Mouse (Mus musculus) heart, postnatal 0 days (tissue): ENCODE data around the gene Nudt6. TPM values are rescaled to one million over a fixed set of nuclear protein-coding genes. Genes with fewer than 3 reads are reported as not detected.
A peak's percentile ranks its signal among the peaks of the same experiment; 100 is the strongest.

Experiments
- ATAC-seq: fragments of 200-750 bp; cut with Nextera tagmentation; 2 replicates; pipeline ENCODE4 v1.8.0; 2017; ENCODE audit warnings: low read depth, moderate number of reproducible peaks, moderate library complexity; ENCODE audit not compliant: insufficient read depth
- DNase-seq: peaks from one replicate; pipeline ENCODE4 v3.0.0-alpha.2; 2016; ENCODE audit warnings: low spot score
- H3K27ac ChIP-seq: fragments of 300-500 bp; sonication (generic); 2 replicates; pipeline ENCODE4 v1.5.1; 2014; ENCODE audit warnings: low read depth, mild to moderate bottlenecking
- H3K27me3 ChIP-seq: fragments of 300-500 bp; sonication (generic); 2 replicates; pipeline ENCODE4 v1.6.1; 2014; ENCODE audit warnings: low read length, mixed read lengths; ENCODE audit not compliant: control insufficient read depth, insufficient read depth
- H3K36me3 ChIP-seq: fragments of 300-500 bp; sonication (generic); replicated peaks from 2 replicates; pipeline ENCODE4 v1.6.1; 2014; ENCODE audit warnings: low read length, mixed read lengths; ENCODE audit not compliant: control insufficient read depth, insufficient read depth
- H3K4me1 ChIP-seq: fragments of 300-500 bp; sonication (generic); 2 replicates; pipeline ENCODE4 v1.6.1; 2014; ENCODE audit warnings: antibody characterized with exemption; ENCODE audit not compliant: control insufficient read depth, insufficient read depth
- H3K4me2 ChIP-seq: fragments of 300-500 bp; sonication (generic); 2 replicates; pipeline ENCODE4 v1.6.1; 2014; ENCODE audit warnings: low read depth, mild to moderate bottlenecking, low read length, moderate library complexity
- H3K4me3 ChIP-seq: fragments of 300-500 bp; sonication (generic); 2 replicates; pipeline ENCODE4 v1.5.1; 2014; ENCODE audit warnings: low read depth, low read length
- H3K9ac ChIP-seq: fragments of 300-500 bp; sonication (generic); replicated peaks from 2 replicates; pipeline ENCODE4 v1.6.1; 2014; ENCODE audit warnings: low read depth, low read length, mixed read lengths
- H3K9me3 ChIP-seq: fragments of 300-500 bp; sonication (generic); replicated peaks from 2 replicates; pipeline ENCODE4 v1.6.1; 2016; ENCODE audit warnings: low read length; ENCODE audit not compliant: control insufficient read depth
- CTCF ChIP-seq: IDR thresholded peaks from 2 replicates; pipeline ENCODE4 v1.5.1; 2016; ENCODE audit warnings: antibody characterized with exemption, control low read depth, low read depth
- EP300 ChIP-seq: IDR thresholded peaks from 2 replicates; pipeline ENCODE4 v1.6.1; 2016; ENCODE audit warnings: antibody characterized with exemption, low read depth
- WGBS: fragments of 180-500 bp; shearing (Covaris S2); extraction: QIAGEN DNeasy Blood & Tissue Kit; methylation state at CpG from one replicate; pipeline ENCODE4 v1.1.7; 2014; 5-methylcytosine and 5-hydroxymethylcytosine counted together
- polyA plus RNA-seq: library from polyadenylated mRNA; unstranded; fragments of >200 nt; fragmentation: Nextera tagmentation; extraction: Ambion mirVana; gene quantifications from 2 replicates; pipeline ENCODE4 v1.2.1, GENCODE M21; 2015
- total RNA-seq: library from RNA; depleted of rRNA; stranded (reverse); fragments of >200 nt; gene quantifications from 2 replicates; pipeline ENCODE4 v1.2.3, GENCODE M21; 2014; ENCODE audit warnings: low replicate concordance

Nudt6 gene
- total and polyA plus RNA-seq, 2 experiments from 2014 or later = 9.8 to 23.6 TPM

DNA sequence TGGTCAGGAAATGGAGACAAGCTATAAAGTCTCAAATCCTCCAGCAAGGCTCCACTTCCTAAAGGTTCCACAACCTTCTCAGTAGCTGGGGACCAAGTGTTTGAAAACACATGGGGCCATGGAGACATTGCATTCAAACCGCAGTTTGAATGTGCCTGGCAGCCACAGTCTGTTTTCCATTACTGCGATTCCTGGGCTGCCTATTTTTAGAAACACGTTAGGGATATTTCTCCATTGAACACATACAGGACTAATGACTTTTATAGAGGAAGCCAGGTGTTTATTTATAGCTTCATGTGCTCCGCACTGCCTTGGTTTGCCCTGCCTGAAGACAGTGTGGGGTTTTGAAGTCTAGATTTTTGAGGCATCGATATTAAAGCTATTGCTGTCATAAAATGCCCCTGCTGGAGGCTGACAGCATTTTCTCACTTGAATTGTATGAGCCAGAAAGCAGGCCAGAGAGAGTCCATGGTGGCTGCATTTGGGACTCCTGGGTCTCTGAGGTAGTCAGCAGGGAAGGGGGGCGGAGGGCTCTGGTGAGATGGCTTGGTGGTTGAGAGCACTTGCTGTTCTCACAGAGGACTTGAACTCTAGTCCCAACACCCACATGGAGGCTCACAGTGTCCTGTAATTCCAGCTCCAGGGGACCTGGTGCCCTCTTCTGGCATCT is 36.8 kb downstream of the Nudt6 start:
- ATAC-seq (peak; percentile 14; the same call in 1 of the 2 replicates), DNase-seq (peak; percentile 44)
- no peak for TF ChIP-seq EP300
- TF ChIP-seq CTCF = no peak
- Histone ChIP-seq H3K27ac (peak overlapping the region; percentile 73), H3K9ac (no peak overlapping the region), H3K36me3 (no peaks in the 10 kb centered on the region), H3K4me2 (no peak overlapping the region), H3K9me3 (no peaks in the 10 kb centered on the region), H3K4me1 (peaks cover 23% of the 10 kb centered on the region), H3K4me3 (no peak overlapping the region), H3K27me3 (no peaks in the 10 kb centered on the region)
- WGBS = 34% methylated on average over 6 of the region's 6 CpGs

DNA sequence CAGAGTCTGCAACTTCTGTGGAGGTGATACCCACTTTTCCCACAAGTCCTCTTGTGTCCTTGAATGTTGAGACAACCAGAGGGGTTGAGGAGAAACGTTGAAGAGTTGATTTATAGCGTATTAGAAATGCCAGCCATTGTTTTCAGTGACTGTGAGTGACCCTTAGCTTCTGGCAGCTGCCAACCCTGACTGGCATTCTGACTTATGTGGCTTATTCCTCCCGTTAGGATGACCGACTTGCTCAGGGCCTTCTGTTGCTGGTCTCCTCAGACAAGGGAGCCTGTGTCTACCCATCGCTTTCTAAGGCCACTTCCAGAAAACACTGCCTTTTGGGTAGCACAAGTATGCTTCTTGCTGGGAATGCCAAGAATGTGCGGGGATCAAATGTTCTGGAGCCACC is 38.6 kb downstream of the Nudt6 start:
- 64% methylated on average over 6 of the region's 6 CpGs for WGBS
- H3K36me3 ChIP-seq = no peaks in the 10 kb centered on the region
- H3K4me3 ChIP-seq = no peak overlapping the region
- no peak overlapping the region for H3K4me2 ChIP-seq
- 0 out of 2 replicates have a peak overlapping the region, but pooled peaks have one; percentile 31 for H3K27ac ChIP-seq
- peaks cover 23% of the 10 kb centered on the region for H3K4me1 ChIP-seq
- DNase-seq (no peak), ATAC-seq (no peak)
- H3K9me3 ChIP-seq = no peaks in the 10 kb centered on the region
- no peak overlapping the region for H3K9ac ChIP-seq
- no peaks in the 10 kb centered on the region for H3K27me3 ChIP-seq
- TF ChIP-seq EP300 = no peak
- TF ChIP-seq CTCF = no peak

DNA sequence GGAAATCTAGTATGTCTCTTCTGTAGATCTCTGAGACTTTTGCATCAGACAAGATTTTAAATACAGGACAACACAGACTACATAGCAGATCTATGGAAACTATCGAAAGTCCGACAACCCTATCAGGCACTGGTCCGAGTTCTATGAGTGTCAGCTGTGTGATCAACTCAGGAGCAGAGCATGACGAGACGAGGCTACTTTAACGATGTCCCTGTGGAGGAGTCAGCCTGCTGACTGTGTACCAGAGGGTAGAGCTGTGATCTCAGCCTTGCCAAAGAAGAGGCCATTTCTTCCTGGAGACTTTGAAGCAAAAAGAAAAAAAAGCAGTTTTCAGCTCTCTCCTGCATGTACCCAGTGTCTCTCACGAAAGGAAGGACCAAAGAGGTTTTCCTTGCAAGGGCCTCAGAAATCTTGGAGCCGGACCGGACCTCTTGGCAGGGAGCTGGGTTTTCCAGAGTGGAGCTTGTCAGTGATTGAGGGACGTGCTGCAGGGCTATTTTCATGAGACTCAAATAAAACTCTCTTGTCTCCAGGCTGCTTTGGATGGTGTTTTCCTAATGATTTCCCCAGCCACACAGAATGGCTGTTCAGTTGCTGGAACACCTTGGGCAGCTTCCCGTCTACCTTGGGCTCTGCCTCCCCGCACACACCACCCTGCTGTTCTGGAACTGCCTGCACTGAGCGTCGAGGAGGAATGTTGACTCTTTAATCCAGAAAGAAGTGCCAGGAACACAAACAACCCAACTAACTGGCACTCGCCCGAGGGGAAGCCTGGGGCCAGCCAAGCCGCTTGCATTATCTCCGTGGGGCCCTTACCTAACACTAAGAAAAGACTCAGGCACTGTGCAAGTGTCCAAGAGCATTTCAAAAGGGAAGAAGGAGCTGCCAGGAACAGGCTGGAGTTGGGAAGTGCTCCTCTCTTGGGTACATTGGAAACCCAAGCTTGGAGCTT is 39.8 kb downstream of the Nudt6 start:
- no peak for ATAC-seq
- Histone ChIP-seq H3K27ac (peak overlapping the region; percentile 67), H3K9me3 (no peaks in the 10 kb centered on the region), H3K36me3 (no peaks in the 10 kb centered on the region), H3K4me1 (peaks cover 23% of the 10 kb centered on the region), H3K4me2 (no peak overlapping the region), H3K27me3 (no peaks in the 10 kb centered on the region), H3K4me3 (no peak overlapping the region), H3K9ac (no peak overlapping the region)
- WGBS = 38% methylated on average over 18 of the region's 18 CpGs
- DNase-seq = peak; percentile 40
- TF ChIP-seq CTCF (no peak), EP300 (no peak)

DNA sequence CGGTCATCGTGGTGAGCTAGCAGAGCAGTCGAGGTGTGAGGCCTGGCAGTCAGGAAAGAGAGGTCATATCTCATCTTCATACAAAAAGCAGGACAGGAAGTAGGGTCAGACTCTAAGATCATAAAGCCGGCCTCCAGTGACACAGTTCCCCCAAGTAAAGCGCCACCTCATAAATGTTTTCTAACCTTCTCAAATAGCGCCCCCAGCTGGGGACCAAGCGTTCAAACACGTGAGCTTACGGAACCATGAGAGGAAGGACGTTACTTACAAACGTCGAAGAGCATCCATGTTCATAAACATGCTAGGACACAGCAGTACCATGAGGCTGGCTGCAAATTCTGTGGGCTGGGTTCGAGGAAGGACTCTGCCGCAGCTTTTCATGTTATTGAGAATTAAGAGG is 40.8 kb downstream of the Nudt6 start:
- Histone ChIP-seq H3K9ac (no peak overlapping the region), H3K4me1 (peaks cover 23% of the 10 kb centered on the region), H3K36me3 (no peaks in the 10 kb centered on the region), H3K9me3 (no peaks in the 10 kb centered on the region), H3K27ac (peak overlapping the region; percentile 67; the same call in 1 of the 2 replicates), H3K4me3 (no peak overlapping the region), H3K4me2 (no peak overlapping the region), H3K27me3 (no peaks in the 10 kb centered on the region)
- ATAC-seq (no peak), DNase-seq (no peak)
- WGBS = 83% methylated on average over 14 of the region's 14 CpGs
- TF ChIP-seq EP300 (no peak), CTCF (0 out of 2 replicates have a peak, but pooled peaks have one; percentile 15)

DNA sequence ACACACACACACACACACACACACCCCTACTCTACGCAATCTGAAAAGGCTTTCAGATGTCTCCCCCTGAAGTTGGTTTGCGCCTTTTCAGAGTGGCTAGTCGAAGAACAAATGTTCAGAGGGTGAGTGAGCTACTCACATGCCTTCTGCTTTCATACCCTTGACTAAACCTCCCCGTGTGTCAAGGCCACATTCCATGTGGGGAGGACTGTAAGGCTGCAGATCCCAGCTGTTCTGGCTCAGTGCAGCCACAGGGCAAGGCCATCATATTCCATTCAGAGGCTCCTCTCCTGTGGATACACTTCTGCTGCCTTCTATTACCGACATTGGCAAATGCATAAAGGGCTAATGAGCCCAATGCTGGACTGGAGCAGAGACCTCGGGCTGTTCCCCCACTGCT is 41.6 kb downstream of the Nudt6 start:
- 56% methylated on average over 6 of the region's 6 CpGs for WGBS
- H3K4me1 ChIP-seq = peaks cover 21% of the 10 kb centered on the region
- peak; percentile 49; the same call in 1 of the 2 replicates for ATAC-seq

More for the DNA sequence above, 41.6 kb downstream of the Nudt6 start:
- DNase-seq = no peak
- no peaks in the 10 kb centered on the region for H3K9me3 ChIP-seq
- H3K27me3 ChIP-seq = no peaks in the 10 kb centered on the region
- H3K9ac ChIP-seq = no peak overlapping the region
- H3K27ac ChIP-seq = no peak overlapping the region
- no peak overlapping the region for H3K4me2 ChIP-seq
- H3K4me3 ChIP-seq = no peak overlapping the region
- H3K36me3 ChIP-seq = no peaks in the 10 kb centered on the region
- TF ChIP-seq CTCF (no peak), EP300 (no peak)
